Mouse (Mus musculus): ENCODE measurements around the gene Pde6h.

DNA sequence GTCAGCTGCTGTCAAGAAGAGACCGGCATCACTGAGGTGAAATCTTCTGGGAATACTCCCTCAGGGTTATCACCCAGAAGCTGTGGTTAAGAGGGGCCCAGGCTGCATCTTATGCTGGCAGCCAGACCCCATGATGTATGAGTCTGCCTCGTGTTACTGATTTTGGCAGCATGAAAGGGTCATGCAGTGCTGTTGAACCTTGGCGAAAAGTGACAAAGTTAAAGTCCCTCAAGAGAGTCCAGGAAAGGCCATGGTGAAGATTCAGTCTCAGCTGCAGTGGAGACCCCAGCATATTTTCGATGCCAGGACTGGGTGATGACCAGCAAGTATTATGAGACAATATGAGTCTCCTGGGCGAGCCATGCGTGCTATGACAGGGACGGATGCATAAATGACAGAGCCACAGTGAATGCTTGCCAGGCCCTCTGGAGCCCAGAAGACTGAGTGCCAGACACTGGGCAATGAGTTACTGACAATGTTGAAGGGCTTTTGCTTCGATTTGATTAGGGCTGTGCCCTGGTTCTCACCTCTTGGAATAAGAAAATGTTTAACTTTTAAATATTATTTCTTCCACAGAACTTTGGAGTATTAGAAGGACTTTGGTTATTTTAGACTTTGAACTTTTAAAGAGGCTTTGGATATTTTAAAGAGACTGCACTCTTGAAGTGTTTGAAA, 7.8 kb upstream of the Pde6h start:
- TF ChIP-seq GATA1 (IDR thresholded peaks at IDR 0.05; ENCODE audit: low read length) = no peak
- no peak for TF ChIP-seq TAL1 (IDR thresholded peaks at IDR 0.05; ENCODE audit: low read length)

Data from erythroblast, embryonic 14.5 days (primary cell).